Mouse (Mus musculus) kidney, postnatal 0 days (tissue): Measurements from ENCODE around the gene Jak3. TPM values are rescaled to one million over a fixed set of nuclear protein-coding genes. Genes with fewer than 3 reads are reported as not detected.

Experiments
- ATAC-seq: fragments of 200-750 bp; cut with Nextera tagmentation; replicated peaks from 2 replicates; pipeline ENCODE4 v1.8.0; 2017; ENCODE audit warnings: low read depth, moderate number of reproducible peaks, moderate TSS enrichment, moderate library complexity; ENCODE audit not compliant: low FRiP score
- DNase-seq: peaks from one replicate; pipeline ENCODE4 v3.0.0-alpha.2; 2016; ENCODE audit warnings: low spot score
- H3K27ac ChIP-seq: fragments of 300-500 bp; sonication (generic); 2 replicates; pipeline ENCODE4 v1.5.1; 2014; ENCODE audit warnings: mild to moderate bottlenecking
- H3K27me3 ChIP-seq: fragments of 300-500 bp; sonication (generic); 2 replicates; pipeline ENCODE4 v1.6.1; 2014; ENCODE audit warnings: low read length, mixed read lengths; ENCODE audit not compliant: insufficient read depth
- H3K36me3 ChIP-seq: fragments of 300-500 bp; sonication (generic); 2 replicates; pipeline ENCODE4 v1.6.1; 2014; ENCODE audit warnings: low read length, mixed read lengths; ENCODE audit not compliant: insufficient read depth
- H3K4me1 ChIP-seq: fragments of 300-500 bp; sonication (generic); replicated peaks from 2 replicates; pipeline ENCODE4 v1.6.1; 2014; ENCODE audit warnings: antibody characterized with exemption, low read length, mixed read lengths; ENCODE audit not compliant: insufficient read depth
- H3K4me2 ChIP-seq: fragments of 300-500 bp; sonication (generic); 2 replicates; pipeline ENCODE4 v1.6.1; 2014; ENCODE audit warnings: mild to moderate bottlenecking, low read length, moderate library complexity, mixed read lengths
- H3K4me3 ChIP-seq: fragments of 300-500 bp; sonication (generic); replicated peaks from 2 replicates; pipeline ENCODE4 v1.5.1; 2014; ENCODE audit warnings: low read depth, low read length
- H3K9ac ChIP-seq: fragments of 300-500 bp; sonication (generic); 2 replicates; pipeline ENCODE4 v1.6.1; 2014; ENCODE audit warnings: low read depth, low read length
- H3K9me3 ChIP-seq: fragments of 300-500 bp; sonication (generic); replicated peaks from 2 replicates; pipeline ENCODE4 v1.6.1; 2016; ENCODE audit warnings: low read length, inconsistent platforms, mixed read lengths
- CTCF ChIP-seq: IDR thresholded peaks from 2 replicates; pipeline ENCODE4 v1.5.1; 2016; ENCODE audit warnings: antibody characterized with exemption, low read depth, mild to moderate bottlenecking, moderate library complexity
- WGBS: fragments of 180-500 bp; shearing (Covaris S2); extraction: QIAGEN DNeasy Blood & Tissue Kit; methylation state at CpG from one replicate; pipeline ENCODE4 v1.1.7; 2014; 5-methylcytosine and 5-hydroxymethylcytosine counted together
- polyA plus RNA-seq: library from polyadenylated mRNA; unstranded; fragments of >200 nt; fragmentation: Nextera tagmentation; extraction: Ambion mirVana; gene quantifications from 2 replicates; pipeline ENCODE4 v1.2.1, GENCODE M21; 2015

Jak3 gene
- polyA plus RNA-seq, 1 experiment from 2014 or later: 5.3 TPM

GRCm38 (mm10) chr8:71718252-71718651 is 42.2 kb downstream of the Jak3 start:
- no peak for TF ChIP-seq CTCF
- DNase-seq (no peak), ATAC-seq (no peak)
- Histone ChIP-seq H3K27ac (no peak overlapping the region), H3K9me3 (no peaks in the 10 kb centered on the region), H3K4me3 (no peak overlapping the region), H3K36me3 (no peaks in the 10 kb centered on the region), H3K27me3 (no peaks in the 10 kb centered on the region), H3K4me2 (no peak overlapping the region), H3K9ac (no peak overlapping the region), H3K4me1 (no peaks in the 10 kb centered on the region)
- 36% methylated on average over 3 of the region's 3 CpGs for WGBS

- WGBS: 71% methylated on average over 4 of the region's 4 CpGs
- no peak overlapping the region for H3K27ac ChIP-seq
- ATAC-seq (no peak), DNase-seq (no peak)
- H3K4me3 ChIP-seq: no peak overlapping the region
- no peaks in the 10 kb centered on the region for H3K36me3 ChIP-seq
- no peaks in the 10 kb centered on the region for H3K9me3 ChIP-seq
- H3K4me2 ChIP-seq: no peak overlapping the region
- no peaks in the 10 kb centered on the region for H3K27me3 ChIP-seq
- no peaks in the 10 kb centered on the region for H3K4me1 ChIP-seq
- no peak overlapping the region for H3K9ac ChIP-seq
- TF ChIP-seq CTCF: no peak
Measured at GRCm38 (mm10) chr8:71719218-71719617, 43.1 kb downstream of the Jak3 start.

DNA sequence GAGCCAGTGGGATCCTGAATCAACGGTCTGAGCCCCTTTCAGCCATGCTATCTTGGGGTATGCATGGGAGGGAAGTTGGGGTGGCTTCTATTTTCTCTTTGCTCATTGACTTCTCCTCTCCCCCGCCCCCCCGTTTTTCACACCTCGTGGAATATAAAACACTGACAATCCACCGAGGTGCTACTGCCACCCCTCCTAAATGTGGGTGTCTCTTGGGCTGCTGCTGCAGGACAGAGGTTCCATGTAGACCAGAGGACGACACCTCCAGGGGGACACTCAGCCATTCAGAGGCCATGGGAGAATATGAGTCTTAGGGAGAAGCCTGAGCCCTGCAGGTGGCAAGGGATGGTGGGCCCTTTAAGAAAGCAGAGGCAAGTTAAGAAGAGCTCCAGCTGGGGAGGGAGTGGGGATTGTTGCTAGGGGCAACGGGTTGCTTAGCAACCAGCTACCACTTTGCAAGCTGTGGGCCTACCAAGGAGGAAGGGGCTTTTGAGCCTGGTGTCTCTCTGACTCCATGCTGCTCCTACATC is 43.9 kb downstream of the Jak3 start:
- no peak overlapping the region for H3K27ac ChIP-seq
- H3K4me2 ChIP-seq: no peak overlapping the region
- WGBS: 35% methylated on average over 7 of the region's 7 CpGs
- no peaks in the 10 kb centered on the region for H3K4me1 ChIP-seq
- no peaks in the 10 kb centered on the region for H3K9me3 ChIP-seq
- H3K4me3 ChIP-seq: no peak overlapping the region
- TF ChIP-seq CTCF: no peak
- H3K36me3 ChIP-seq: no peaks in the 10 kb centered on the region
- ATAC-seq (no peak), DNase-seq (no peak)
- H3K9ac ChIP-seq: no peak overlapping the region
- no peaks in the 10 kb centered on the region for H3K27me3 ChIP-seq

DNA sequence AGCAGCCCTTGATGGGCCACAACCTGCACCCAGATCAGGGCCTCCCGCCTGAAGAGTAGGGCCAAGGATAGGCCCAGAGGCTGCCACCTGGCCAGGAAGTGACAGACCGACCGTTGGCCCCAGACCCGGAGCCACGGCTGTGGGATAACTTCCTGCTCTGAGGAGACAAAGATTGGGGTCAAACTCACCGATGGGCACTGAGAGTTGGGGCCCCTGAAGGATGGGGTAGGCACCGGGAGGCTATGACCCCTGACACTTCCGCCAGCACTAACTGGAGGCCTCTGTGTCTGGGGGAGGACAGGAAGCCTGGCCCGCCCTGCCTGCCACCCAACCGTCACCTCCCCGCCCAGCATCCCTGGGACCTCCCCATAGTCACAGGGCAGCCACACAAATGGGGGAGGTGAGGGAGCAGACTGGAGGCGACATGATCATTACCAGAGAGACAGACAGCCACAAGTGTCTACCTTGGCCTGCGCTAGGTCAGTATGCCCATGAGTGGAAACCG is 47.0 kb downstream of the Jak3 start:
- Histone ChIP-seq H3K27ac (no peak overlapping the region), H3K4me1 (no peaks in the 10 kb centered on the region), H3K4me2 (no peak overlapping the region), H3K4me3 (no peak overlapping the region), H3K27me3 (no peaks in the 10 kb centered on the region), H3K9ac (no peak overlapping the region), H3K36me3 (no peaks in the 10 kb centered on the region), H3K9me3 (no peaks in the 10 kb centered on the region)
- no peak for TF ChIP-seq CTCF
- ATAC-seq (no peak), DNase-seq (no peak)
- WGBS: 48% methylated on average over 14 of the region's 14 CpGs

GRCm38 (mm10) chr8:71724389-71724788 is 48.3 kb downstream of the Jak3 start:
- 65% methylated on average over 4 of the region's 4 CpGs for WGBS
- Histone ChIP-seq H3K36me3 (no peaks in the 10 kb centered on the region), H3K4me1 (no peaks in the 10 kb centered on the region), H3K27me3 (no peaks in the 10 kb centered on the region), H3K9ac (no peak overlapping the region), H3K9me3 (no peaks in the 10 kb centered on the region), H3K4me3 (no peak overlapping the region), H3K4me2 (no peak overlapping the region), H3K27ac (no peak overlapping the region)
- no peak for ATAC-seq
- TF ChIP-seq CTCF: no peak
- no peak for DNase-seq

DNA sequence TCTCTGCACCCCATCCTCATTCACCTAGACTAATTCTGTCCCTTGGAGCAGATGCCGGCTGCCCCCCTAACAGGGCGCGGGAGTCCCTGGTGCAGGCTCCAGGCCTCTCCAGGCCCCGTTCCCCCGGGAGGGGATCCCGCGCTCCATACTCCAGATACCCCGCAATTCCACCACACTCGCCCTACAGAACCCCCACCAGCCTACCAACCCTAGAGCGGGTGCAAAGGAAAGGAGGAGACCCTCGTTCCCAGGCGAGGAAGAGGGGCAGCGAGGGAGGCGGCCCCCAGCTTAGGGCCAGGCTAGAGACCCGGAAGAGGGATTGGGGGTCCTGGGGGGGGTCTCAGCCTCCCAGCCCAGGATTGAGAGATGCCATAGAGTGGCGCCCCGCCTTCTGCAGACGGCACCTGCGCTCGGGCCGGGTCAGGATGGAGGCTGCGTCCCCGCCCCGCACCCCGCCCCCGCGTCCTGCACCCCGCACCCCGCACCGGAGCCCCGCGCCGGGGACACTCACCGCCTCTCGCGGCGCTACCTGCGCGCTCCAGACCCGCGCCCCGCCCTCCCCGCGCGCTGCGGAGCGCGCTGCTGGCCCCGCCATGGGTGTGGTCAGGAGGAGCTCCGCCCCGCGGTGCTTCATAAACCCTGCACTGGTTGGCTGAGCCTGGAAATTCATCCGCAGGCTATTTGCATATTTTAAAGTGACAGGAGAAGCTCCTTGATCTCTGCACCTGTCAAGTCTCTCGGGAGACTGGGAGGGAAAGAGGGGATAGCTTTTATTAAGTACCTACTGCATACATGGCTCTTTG is 49.2 kb downstream of the Jak3 start, which contains the start of gene Fcho1:
Gene Fcho1 (minus strand): TSS at position 595 of the 803 bp plus-strand sequence.
- Histone ChIP-seq H3K9ac (peak within 1 kb of the TSS; percentile 43), H3K9me3 (no peaks in the 10 kb centered on the region), H3K4me3 (peak within 1 kb of the TSS; percentile 54), H3K4me2 (peak within 1 kb of the TSS; percentile 68), H3K27me3 (no peaks in the 10 kb centered on the region), H3K27ac (no peak within 1 kb of the TSS), H3K36me3 (no peaks in the 10 kb centered on the region), H3K4me1 (no peaks in the 10 kb centered on the region)
- no peak for TF ChIP-seq CTCF
- peak; percentile 86 for ATAC-seq
- WGBS: under 1% methylated on average over 53 of the region's 54 CpGs
- peak; percentile 83 for DNase-seq
